Mouse (Mus musculus): ENCODE results near the gene Kdm4a.

Gene Kdm4a

GRCm38 (mm10) chr4:118179467-118180300 lies at the start of gene Kdm4a:
TSS of gene Kdm4a (minus strand) at chr4:118180043.
- peak; percentile 84 to 92 for DNase-seq (ENCODE audit: low spot score in 2 of 2)

- no peak for DNase-seq (ENCODE audit: low spot score in 2 of 2)
Observed at GRCm38 (mm10) chr4:118229035-118229770, 49.4 kb upstream of the Kdm4a start.

GRCm38 (mm10) chr4:118227398-118227797 lies 47.6 kb upstream of the Kdm4a start:
- DNase-seq (ENCODE audit: low spot score in 2 of 2): no peak

GRCm38 (mm10) chr4:118221261-118221660 lies 41.4 kb upstream of the Kdm4a start:
- no peak for DNase-seq (ENCODE audit: low spot score in 2 of 2)

GRCm38 (mm10) chr4:118220756-118221155 lies 40.9 kb upstream of the Kdm4a start:
- no peak for DNase-seq (ENCODE audit: low spot score in 2 of 2)

GRCm38 (mm10) chr4:118219487-118219886 lies 39.6 kb upstream of the Kdm4a start:
- no peak for DNase-seq (ENCODE audit: low spot score in 2 of 2)

- no peak for DNase-seq (ENCODE audit: low spot score in 2 of 2)
Observed at GRCm38 (mm10) chr4:118218521-118218920, 38.7 kb upstream of the Kdm4a start.

- DNase-seq (ENCODE audit: low spot score in 2 of 2): peak; percentile 56 to 58
Observed at GRCm38 (mm10) chr4:118216726-118217595, 37.1 kb upstream of the Kdm4a start.

- DNase-seq (ENCODE audit: low spot score in 2 of 2): no peak
Observed at GRCm38 (mm10) chr4:118214891-118215290, 35.0 kb upstream of the Kdm4a start.

- no peak for DNase-seq (ENCODE audit: low spot score in 2 of 2)
Observed at GRCm38 (mm10) chr4:118206918-118207640, 27.2 kb upstream of the Kdm4a start.

- no peak for DNase-seq (ENCODE audit: low spot score in 2 of 2)
Observed at GRCm38 (mm10) chr4:118205906-118206305, 26.1 kb upstream of the Kdm4a start.

GRCm38 (mm10) chr4:118199093-118199492 lies 19.2 kb upstream of the Kdm4a start:
- DNase-seq (ENCODE audit: low spot score in 2 of 2): no peak

- DNase-seq (ENCODE audit: low spot score in 2 of 2): no peak
Observed at GRCm38 (mm10) chr4:118198606-118199005, 18.8 kb upstream of the Kdm4a start.

- DNase-seq (ENCODE audit: low spot score in 2 of 2): no peak
Observed at GRCm38 (mm10) chr4:118196185-118196584, 16.3 kb upstream of the Kdm4a start.

- DNase-seq (ENCODE audit: low spot score in 2 of 2): no peak
Observed at GRCm38 (mm10) chr4:118180301-118181080, 648 bp upstream of the Kdm4a start.

- DNase-seq (ENCODE audit: low spot score in 2 of 2): no peak
Observed at GRCm38 (mm10) chr4:118178952-118179466, 834 bp downstream of the Kdm4a start.

GRCm38 (mm10) chr4:118172461-118172860 lies 7.4 kb downstream of the Kdm4a start:
- no peak for DNase-seq (ENCODE audit: low spot score in 2 of 2)

GRCm38 (mm10) chr4:118171006-118171405 lies 8.8 kb downstream of the Kdm4a start:
- DNase-seq (ENCODE audit: low spot score in 2 of 2): no peak

GRCm38 (mm10) chr4:118162123-118162522 lies 17.7 kb downstream of the Kdm4a start:
- DNase-seq (ENCODE audit: low spot score in 2 of 2): no peak

- no peak for DNase-seq (ENCODE audit: low spot score in 2 of 2)
Observed at GRCm38 (mm10) chr4:118157666-118158065, 22.2 kb downstream of the Kdm4a start.
